9 mouse cellular contexts compared by ENCODE assay signal in genomic region chr5:31597430-31597944, GRCm38 (mm10). TPM values are rescaled to one million over a fixed set of nuclear protein-coding genes. Genes with fewer than 3 reads are reported as not detected.
DNase-seq lines count a peak whose midpoint lies in the region; ATAC-seq and TF ChIP-seq lines count a peak whose summit lies in the region.
"Had no signal": no experiment of that assay in that cellular context is flagged by ENCODE, and none has a peak within 500 bp of the region (broad histone marks: within the 10 kb centered on the region; RNA-seq: fewer than 3 reads in every experiment).

No protein-coding gene starts in this region.

- peaks cover 16% of the 10 kb centered on the region for H3K4me1 ChIP-seq in forebrain, embryonic 10.5 days
- peaks cover 8% of the 10 kb centered on the region; the same call in 1 of the 2 replicates for H3K4me1 ChIP-seq in forebrain, postnatal 0 days (ENCODE audit: insufficient read depth)
- peaks cover 17% of the 10 kb centered on the region for H3K4me1 ChIP-seq in kidney, embryonic 16.5 days (ENCODE audit: insufficient read depth, low read length)
- H3K4me1 ChIP-seq in ES-Bruce4 (ENCODE audit: control insufficient read depth, insufficient read depth, low read length) = peaks cover 5% of the 10 kb centered on the region
- peaks cover 10% of the 10 kb centered on the region for H3K4me1 ChIP-seq in intestine, embryonic 16.5 days (ENCODE audit: control insufficient read depth, insufficient read depth, low read length)

- no peaks in the 10 kb centered on the region for H3K9me3 ChIP-seq in forebrain, embryonic 10.5 days
- H3K9me3 ChIP-seq in forebrain, postnatal 0 days (ENCODE audit: low read length) = no peaks in the 10 kb centered on the region
- no peaks in the 10 kb centered on the region for H3K9me3 ChIP-seq in kidney, embryonic 16.5 days (ENCODE audit: low read length)
- no peaks in the 10 kb centered on the region for H3K9me3 ChIP-seq in ES-Bruce4 (replicated peaks; ENCODE audit: control insufficient read depth, insufficient read depth, low read length, poor library complexity, severe bottlenecking)
- no peaks in the 10 kb centered on the region for H3K9me3 ChIP-seq in intestine, embryonic 16.5 days (ENCODE audit: control insufficient read depth, low read length)

- H3K27me3 ChIP-seq in forebrain, embryonic 10.5 days (ENCODE audit: poor library complexity, severe bottlenecking) = peaks cover 24% of the 10 kb centered on the region
- H3K27me3 ChIP-seq in forebrain, postnatal 0 days (ENCODE audit: insufficient read depth, low read length) = no peaks in the 10 kb centered on the region
- no peaks in the 10 kb centered on the region for H3K27me3 ChIP-seq in kidney, embryonic 16.5 days (ENCODE audit: insufficient read depth, low read length)
- no peaks in the 10 kb centered on the region for H3K27me3 ChIP-seq in ES-Bruce4 (ENCODE audit: control insufficient read depth, insufficient read depth, low read length, poor library complexity, severe bottlenecking)
- H3K27me3 ChIP-seq in intestine, embryonic 16.5 days (replicated peaks; ENCODE audit: control insufficient read depth, insufficient read depth, low read length) = no peaks in the 10 kb centered on the region

- no peak for TF ChIP-seq POLR2A in ES-Bruce4 (IDR thresholded peaks at IDR 0.05; ENCODE audit: insufficient read depth, low read length)

- H3K4me3 ChIP-seq in forebrain, embryonic 10.5 days = 0 out of 2 replicates have a peak overlapping the region, but pooled peaks have one; percentile 53
- H3K4me3 ChIP-seq in forebrain, postnatal 0 days (ENCODE audit: low read depth, low read length) = no peak overlapping the region
- H3K4me3 ChIP-seq in kidney, embryonic 16.5 days (ENCODE audit: low read length) = no peak overlapping the region
- peak overlapping the region; percentile 55 for H3K4me3 ChIP-seq in ES-Bruce4 (ENCODE audit: low read depth, low read length)
- peak overlapping the region; percentile 44 for H3K4me3 ChIP-seq in intestine, embryonic 16.5 days (ENCODE audit: low read length)

- H3K9ac ChIP-seq in forebrain, postnatal 0 days = no peak overlapping the region
- H3K9ac ChIP-seq in kidney, embryonic 16.5 days (replicated peaks; ENCODE audit: low read length) = no peak overlapping the region
- peak overlapping the region; percentile 48 for H3K9ac ChIP-seq in ES-Bruce4 (ENCODE audit: low read depth, poor library complexity, severe bottlenecking)
- H3K9ac ChIP-seq in intestine, embryonic 16.5 days (ENCODE audit: low read depth, low read length) = peak overlapping the region; percentile 69

- no peak for ATAC-seq in forebrain, postnatal 0 days
- no peak for ATAC-seq in kidney, embryonic 16.5 days (ENCODE audit: low FRiP score, low TSS enrichment)
- ATAC-seq in intestine, embryonic 16.5 days = no peak

- H3K4me2 ChIP-seq in forebrain, postnatal 0 days (ENCODE audit: low read depth) = no peak overlapping the region
- peak overlapping the region; percentile 67 for H3K4me2 ChIP-seq in kidney, embryonic 16.5 days (replicated peaks; ENCODE audit: low read depth, low read length)
- peak overlapping the region; percentile 68 for H3K4me2 ChIP-seq in intestine, embryonic 16.5 days (ENCODE audit: low read depth, low read length)

- DNase-seq in forebrain, embryonic 10.5 days (ENCODE audit: extremely low spot score, low spot score) = no peak
- no peak for DNase-seq in forebrain, postnatal 0 days
- no peak for DNase-seq in kidney, postnatal 4 days
- DNase-seq in urinary bladder, adult 18-20 months (ENCODE audit: low spot score in 2 of 2) = no peak
- DNase-seq in adrenal gland, postnatal 14 days = no peak
- DNase-seq: embryo, embryonic 11 days had no signal

- H3K27ac ChIP-seq in forebrain, embryonic 10.5 days = no peak overlapping the region
- no peak overlapping the region for H3K27ac ChIP-seq in forebrain, postnatal 0 days (ENCODE audit: low read depth, low read length)
- H3K27ac ChIP-seq in kidney, embryonic 16.5 days (ENCODE audit: low read length) = no peak overlapping the region; the same call in 1 of the 2 replicates
- H3K27ac ChIP-seq in ES-Bruce4 (ENCODE audit: insufficient read depth, low read length) = no peak overlapping the region; the same call in 1 of the 2 replicates
- H3K27ac ChIP-seq in intestine, embryonic 16.5 days (ENCODE audit: low read length) = peak overlapping the region; percentile 70

- WGBS in forebrain, embryonic 10.5 days = 75% methylated on average over 6 of the region's 6 CpGs
- WGBS in forebrain, postnatal 0 days = 57% methylated on average over 6 of the region's 6 CpGs
- 79% methylated on average over 6 of the region's 6 CpGs for WGBS in kidney, embryonic 16.5 days
- 68% methylated on average over 6 of the region's 6 CpGs for WGBS in intestine, embryonic 16.5 days

- H3K36me3 ChIP-seq in forebrain, embryonic 10.5 days (replicated peaks) = no peaks in the 10 kb centered on the region
- H3K36me3 ChIP-seq in forebrain, postnatal 0 days (ENCODE audit: insufficient read depth) = no peaks in the 10 kb centered on the region
- no peaks in the 10 kb centered on the region for H3K36me3 ChIP-seq in kidney, embryonic 16.5 days (ENCODE audit: insufficient read depth, low read length)
- H3K36me3 ChIP-seq in ES-Bruce4 (ENCODE audit: control insufficient read depth, insufficient read depth, low read length, poor library complexity, severe bottlenecking) = no peaks in the 10 kb centered on the region
- H3K36me3 ChIP-seq in intestine, embryonic 16.5 days (ENCODE audit: control insufficient read depth, insufficient read depth, low read length) = no peaks in the 10 kb centered on the region

- no peak for TF ChIP-seq CTCF in forebrain, postnatal 0 days (IDR thresholded peaks at IDR 0.05; ENCODE audit: low read depth)
- TF ChIP-seq CTCF in ES-Bruce4 (IDR thresholded peaks at IDR 0.05; ENCODE audit: low read depth, low read length) = no peak

- no peak for TF ChIP-seq EP300 in ES-Bruce4 (IDR thresholded peaks at IDR 0.05; ENCODE audit: insufficient read depth, low read depth, low read length)

RNA-seq across cellular contexts. Expression of gene Mrpl33, which starts 0.8 kb away (rescaled TPM):
- 238 and 242 TPM in 2 replicates for polyA plus RNA-seq in forebrain, embryonic 10.5 days (2016; fragmentation: Nextera tagmentation; extraction: Ambion mirVana)
- total RNA-seq in forebrain, postnatal 0 days (2014; rRNA removed) = 166 and 203 TPM in 2 replicates
- polyA plus RNA-seq in forebrain, postnatal 0 days (2015; fragmentation: Nextera tagmentation; extraction: Ambion mirVana) = 295 and 354 TPM in 2 replicates
- polyA plus RNA-seq in kidney, embryonic 16.5 days (2015; fragmentation: Nextera tagmentation; extraction: Ambion mirVana) = 237 and 260 TPM in 2 replicates
- polyA plus RNA-seq in ES-Bruce4 (2011; ENCODE audit: insufficient read depth, insufficient read length, low read depth, missing spikeins) = 161 and 173 TPM in 2 replicates
- polyA plus RNA-seq in intestine, embryonic 16.5 days (2015; fragmentation: Nextera tagmentation; extraction: Ambion mirVana) = 277 and 288 TPM in 2 replicates
- 300 and 306 TPM in 2 replicates for total RNA-seq in adrenal gland, postnatal 14 days (2021)

Comparison
In these comparisons a context has a peak if more than half of its experiments do, and no peak if none do; other contexts are left out.
1. H3K4me3 ChIP-seq: peak in forebrain, embryonic 10.5 days (single experiment), ES-Bruce4 (single experiment) and intestine, embryonic 16.5 days (single experiment); none in forebrain, postnatal 0 days (single experiment) and kidney, embryonic 16.5 days (single experiment).
2. H3K9ac ChIP-seq: peak in ES-Bruce4 (single experiment) and intestine, embryonic 16.5 days (single experiment); none in forebrain, postnatal 0 days (single experiment) and kidney, embryonic 16.5 days (single experiment).